7 mouse cellular contexts compared by ENCODE assay signal in the genomic region with DNA sequence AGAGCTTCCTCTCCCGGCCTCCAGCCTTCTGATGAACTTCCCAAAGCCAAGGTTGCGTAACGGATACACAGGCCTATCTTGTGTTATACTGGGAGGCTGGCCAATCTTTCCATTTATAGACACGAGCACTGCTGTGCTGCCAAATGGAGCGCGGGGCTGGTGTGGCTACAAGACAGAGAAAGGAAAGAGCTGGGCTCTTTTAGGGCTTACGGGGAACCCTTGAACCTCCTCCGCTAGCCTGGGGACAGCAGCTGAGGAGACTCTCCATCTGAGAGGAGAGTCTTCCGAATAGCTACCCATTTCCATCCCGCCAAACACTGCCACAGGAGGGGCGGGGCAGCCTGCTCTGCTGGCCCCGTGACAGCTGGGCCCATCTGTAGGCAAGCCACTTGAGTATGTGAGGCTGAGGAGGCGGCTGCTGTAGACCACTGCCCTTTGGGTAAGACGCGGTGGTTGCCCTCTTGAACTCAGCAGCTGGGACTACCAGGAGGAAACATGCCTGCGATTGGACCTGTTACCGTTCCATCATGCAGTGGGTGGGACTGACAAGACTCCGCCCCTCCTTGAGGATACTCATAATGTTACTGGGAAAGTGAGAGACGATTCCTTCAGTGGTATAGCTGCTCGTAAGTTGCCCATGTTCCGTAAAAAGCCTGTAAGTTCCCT. TPM values are rescaled to one million over a fixed set of nuclear protein-coding genes. Genes with fewer than 3 reads are reported as not detected.
A peak's percentile ranks its signal among the peaks of the same experiment; 100 is the strongest.
DNase-seq lines count a peak whose midpoint lies in the region; ATAC-seq and TF ChIP-seq lines count a peak whose summit lies in the region.

No protein-coding gene starts in this region.

- peak overlapping the region; percentile 69 for H3K27ac ChIP-seq in hindbrain, postnatal 0 days
- H3K27ac ChIP-seq in left cerebral cortex, adult 2 months = peak overlapping the region; percentile 92
- peak overlapping the region; percentile 88 for H3K27ac ChIP-seq in small intestine, adult 2 months (ENCODE audit: insufficient read depth, low read depth, low read length)

- no peak overlapping the region for H3K9ac ChIP-seq in hindbrain, postnatal 0 days (replicated peaks; ENCODE audit: low read length)

- TF ChIP-seq POLR2A in small intestine, adult 2 months (IDR thresholded peaks at IDR 0.05; ENCODE audit: low read depth, low read length) = 0 out of 2 replicates have a peak, but pooled peaks have one; percentile 20

- no peak overlapping the region for H3K4me3 ChIP-seq in hindbrain, postnatal 0 days (ENCODE audit: low read length)
- H3K4me3 ChIP-seq in left cerebral cortex, adult 2 months = peak overlapping the region; percentile 37
- H3K4me3 ChIP-seq in small intestine, adult 2 months (ENCODE audit: low read depth, low read length) = peak overlapping the region; percentile 66

- H3K9me3 ChIP-seq in hindbrain, postnatal 0 days (ENCODE audit: low read length) = no peaks in the 10 kb centered on the region

- H3K4me1 ChIP-seq in hindbrain, postnatal 0 days (ENCODE audit: insufficient read depth, low read length) = no peaks in the 10 kb centered on the region; the same call in 1 of the 2 replicates
- no peaks in the 10 kb centered on the region; the same call in 1 of the 2 replicates for H3K4me1 ChIP-seq in small intestine, adult 2 months (ENCODE audit: control insufficient read depth, insufficient read depth, insufficient read length, low read length)

- H3K4me2 ChIP-seq in hindbrain, postnatal 0 days (ENCODE audit: low read depth, low read length) = peak overlapping the region; percentile 39

- TF ChIP-seq CTCF in hindbrain, postnatal 0 days (IDR thresholded peaks at IDR 0.05; ENCODE audit: low read depth) = no peak
- no peak; the same call in 1 of the 2 replicates for TF ChIP-seq CTCF in left cerebral cortex, adult 2 months (IDR thresholded peaks at IDR 0.05)
- no peak for TF ChIP-seq CTCF in small intestine, adult 2 months (IDR thresholded peaks at IDR 0.05; ENCODE audit: extremely low read depth, insufficient read length, insufficient replicate concordance, low read depth, low read length)

- peak; percentile 83 to 95 for DNase-seq in adrenal gland, adult (ENCODE audit: inconsistent age in 2 of 2, low spot score in 1 of 2)
- peak; percentile 87 to 92 for DNase-seq in cerebellum, postnatal 14 days
- peak; percentile 78 for DNase-seq in gastrocnemius, postnatal 10 days
- peak; percentile 87 for DNase-seq in hindbrain, postnatal 0 days (ENCODE audit: low spot score)
- peak; percentile 64 to 66 for DNase-seq in left cerebral cortex, adult 2 months (ENCODE audit: extremely low spot score in 1 of 2, low spot score in 2 of 2)

- intact Hi-C loops in left cerebral cortex, adult 2 months (cut with DNase I) = loop anchor here (10.0 kb wide), 2 partner anchors 176 to 206 kb away; no protein-coding TSS in a partner anchor

- 45% methylated on average over 21 of the region's 21 CpGs for WGBS in hindbrain, postnatal 0 days
- WGBS in small intestine, adult 2 months = 16% methylated on average over 21 of the region's 21 CpGs

- no peaks in the 10 kb centered on the region for H3K27me3 ChIP-seq in hindbrain, postnatal 0 days (ENCODE audit: insufficient read depth, low read length)
- H3K27me3 ChIP-seq in small intestine, adult 2 months (ENCODE audit: control insufficient read depth, insufficient read depth, low read length) = no peaks in the 10 kb centered on the region

- no peaks in the 10 kb centered on the region for H3K36me3 ChIP-seq in hindbrain, postnatal 0 days (ENCODE audit: insufficient read depth, low read length)
- H3K36me3 ChIP-seq in small intestine, adult 2 months (ENCODE audit: control insufficient read depth, insufficient read depth, low read length) = no peaks in the 10 kb centered on the region

- peak; percentile 83 for ATAC-seq in hindbrain, postnatal 0 days
- ATAC-seq in megakaryocyte, adult 5-6 weeks (ENCODE audit: poor library complexity, severe bottlenecking) = peak; percentile 66

RNA-seq across cellular contexts. Expression of a gene that starts 48.7 kb away (rescaled TPM):
- 1 to 10 TPM in 1 of 2 experiments, under 1 TPM in 1; 0.99 to 1.4 TPM for total RNA-seq in gastrocnemius, postnatal 10 days (2021)
- not detected in 2 replicates for total RNA-seq in hindbrain, postnatal 0 days (2014; rRNA removed)
- 1.0 and 1.6 TPM in 2 replicates for polyA plus RNA-seq in hindbrain, postnatal 0 days (2015; fragmentation: Nextera tagmentation; extraction: Ambion mirVana)
- not detected for total RNA-seq in left cerebral cortex, adult 2 months (2021)
- total RNA-seq in megakaryocyte, adult 5-6 weeks (2015) = 66.9 and 85.5 TPM in 2 replicates
- 38.3 and 40.8 TPM in 2 replicates for total RNA-seq in megakaryocyte, adult 5-6 weeks (2017)
- 12.4 and 19.1 TPM in 2 replicates for polyA plus RNA-seq in small intestine, adult 2 months (2012; rRNA removed)

Comparison
In these comparisons a context has a peak if more than half of its experiments do, and no peak if none do; other contexts are left out.
1. RNA of a gene that starts 48.7 kb away (total RNA-seq): 38.3 to 85.5 TPM in megakaryocyte, adult 5-6 weeks; 0.99 to 1.4 TPM in gastrocnemius, postnatal 10 days, not detected in left cerebral cortex, adult 2 months and not detected in hindbrain, postnatal 0 days; every median in the first group is over 10 times any median in the second.
2. Peak in every context shown above with its lines, with median percentiles within 50 percentile points of each other: DNase-seq and H3K27ac ChIP-seq.